Mouse (Mus musculus): ENCODE measurements around the gene Inpp4b.

- no peak for TF ChIP-seq CTCF (IDR thresholded peaks at IDR 0.05; ENCODE audit: insufficient read depth, low read depth, low read length)
- TF ChIP-seq POLR2A (IDR thresholded peaks at IDR 0.05; ENCODE audit: insufficient read depth, low read depth, low read length), result no peak
Measured at GRCm38 (mm10) chr8:82028896-82029295, 686.5 kb downstream of the Inpp4b start.

Data from olfactory bulb, adult 2 months (tissue).